Mouse (Mus musculus) intestine, postnatal 0 days (tissue): Measurements from ENCODE around the gene Timm44. TPM values are rescaled to one million over a fixed set of nuclear protein-coding genes. Genes with fewer than 3 reads are reported as not detected.

Source experiments
- ATAC-seq: fragments of 200-750 bp; cut with Nextera tagmentation; 2 replicates; pipeline ENCODE4 v1.8.0; 2017; ENCODE audit warnings: mild to moderate bottlenecking, moderate TSS enrichment, moderate library complexity
- H3K27ac ChIP-seq: fragments of 300-500 bp; sonication (generic); 2 replicates; pipeline ENCODE4 v1.5.1; 2014; ENCODE audit warnings: mild to moderate bottlenecking, low read depth, low read length, moderate library complexity
- H3K27me3 ChIP-seq: fragments of 300-500 bp; sonication (generic); replicated peaks from 2 replicates; pipeline ENCODE4 v1.6.1; 2014; ENCODE audit warnings: low read length, mixed read lengths; ENCODE audit not compliant: control insufficient read depth, insufficient read depth
- H3K36me3 ChIP-seq: fragments of 300-500 bp; sonication (generic); 2 replicates; pipeline ENCODE4 v1.6.1; 2014; ENCODE audit warnings: mild to moderate bottlenecking, moderate library complexity; ENCODE audit not compliant: control insufficient read depth, insufficient read depth
- H3K4me1 ChIP-seq: fragments of 300-500 bp; sonication (generic); replicated peaks from 2 replicates; pipeline ENCODE4 v1.6.1; 2014; ENCODE audit warnings: antibody characterized with exemption, low read length, mixed read lengths; ENCODE audit not compliant: control insufficient read depth, insufficient read depth
- H3K4me2 ChIP-seq: fragments of 300-500 bp; sonication (generic); replicated peaks from 2 replicates; pipeline ENCODE4 v1.6.1; 2014; ENCODE audit warnings: low read depth, mild to moderate bottlenecking, moderate library complexity
- H3K4me3 ChIP-seq: fragments of 300-500 bp; sonication (generic); 2 replicates; pipeline ENCODE4 v1.5.1; 2014; ENCODE audit warnings: low read depth, low read length
- H3K9ac ChIP-seq: fragments of 300-500 bp; sonication (generic); 2 replicates; pipeline ENCODE4 v1.6.1; 2014; ENCODE audit warnings: mild to moderate bottlenecking, low read depth, low read length
- H3K9me3 ChIP-seq: fragments of 300-500 bp; sonication (generic); 2 replicates; pipeline ENCODE4 v1.6.1; 2016; ENCODE audit warnings: mixed run types; ENCODE audit not compliant: control insufficient read depth
- CTCF ChIP-seq: sonication (generic); IDR thresholded peaks from 2 replicates; pipeline ENCODE4 v1.5.1; 2016; ENCODE audit warnings: low read depth, mild to moderate bottlenecking, control low read depth, antibody characterized with exemption, moderate library complexity
- WGBS: fragments of 180-500 bp; shearing (Covaris S2); extraction: QIAGEN DNeasy Blood & Tissue Kit; methylation state at CpG from one replicate; pipeline ENCODE4 v1.1.7; 2014; 5-methylcytosine and 5-hydroxymethylcytosine counted together
- polyA plus RNA-seq: library from polyadenylated mRNA; unstranded; fragments of >200 nt; fragmentation: Nextera tagmentation; extraction: Ambion mirVana; gene quantifications from 2 replicates; pipeline ENCODE4 v1.2.1, GENCODE M21; 2015

Timm44 gene
- polyA plus RNA-seq, 1 experiment from 2014 or later = 35.5 TPM

- 34% methylated on average over 8 of the region's 8 CpGs for WGBS
- Histone ChIP-seq H3K4me2 (peak overlapping the region; percentile 90), H3K9me3 (no peaks in the 10 kb centered on the region), H3K27me3 (no peaks in the 10 kb centered on the region), H3K36me3 (peaks cover 31% of the 10 kb centered on the region), H3K4me1 (no peaks in the 10 kb centered on the region), H3K27ac (peak overlapping the region; percentile 47), H3K9ac (0 out of 2 replicates have a peak overlapping the region, but pooled peaks have one; percentile 59), H3K4me3 (peak overlapping the region; percentile 92)
- TF ChIP-seq CTCF = no peak
- ATAC-seq = no peak
Observed at GRCm38 (mm10) chr8:4252116-4252760, 23.5 kb downstream of the Timm44 start.

- WGBS = 42% methylated on average over 26 of the region's 26 CpGs
- Histone ChIP-seq H3K27me3 (no peaks in the 10 kb centered on the region), H3K4me3 (no peak overlapping the region), H3K4me1 (no peaks in the 10 kb centered on the region), H3K27ac (no peak overlapping the region), H3K9me3 (no peaks in the 10 kb centered on the region), H3K9ac (no peak overlapping the region), H3K36me3 (peaks cover 41% of the 10 kb centered on the region), H3K4me2 (no peak overlapping the region)
- TF ChIP-seq CTCF = peak; percentile 91
- peak; percentile 20 for ATAC-seq
Observed at GRCm38 (mm10) chr8:4250306-4250970, 25.3 kb downstream of the Timm44 start.

- WGBS = 39% methylated on average over 28 of the region's 29 CpGs
- TF ChIP-seq CTCF = no peak
- no peaks in the 10 kb centered on the region for H3K4me1 ChIP-seq
- no peak overlapping the region for H3K4me3 ChIP-seq
- no peak overlapping the region for H3K9ac ChIP-seq
- H3K27me3 ChIP-seq = no peaks in the 10 kb centered on the region
- no peak overlapping the region for H3K27ac ChIP-seq
- peaks cover 43% of the 10 kb centered on the region for H3K36me3 ChIP-seq
- no peak for ATAC-seq
- no peaks in the 10 kb centered on the region for H3K9me3 ChIP-seq
- H3K4me2 ChIP-seq = no peak overlapping the region
Observed at GRCm38 (mm10) chr8:4249213-4249612, 26.5 kb downstream of the Timm44 start.

GRCm38 (mm10) chr8:4247951-4248540 lies 27.7 kb downstream of the Timm44 start, which contains the start of gene Tgfbr3l:
Tgfbr3l (plus strand) TSS chr8:4248214.
- H3K36me3 ChIP-seq = peaks cover 54% of the 10 kb centered on the region
- TF ChIP-seq CTCF = no peak
- no peaks in the 10 kb centered on the region for H3K4me1 ChIP-seq
- H3K9ac ChIP-seq = no peak within 1 kb of the TSS
- WGBS = 81% methylated on average over 15 of the region's 15 CpGs
- H3K4me2 ChIP-seq = no peak within 1 kb of the TSS
- no peaks in the 10 kb centered on the region for H3K9me3 ChIP-seq
- H3K4me3 ChIP-seq = no peak within 1 kb of the TSS
- H3K27me3 ChIP-seq = no peaks in the 10 kb centered on the region
- H3K27ac ChIP-seq = no peak within 1 kb of the TSS; the same call in 1 of the 2 replicates
- ATAC-seq = no peak

GRCm38 (mm10) chr8:4247241-4247640 lies 28.5 kb downstream of the Timm44 start:
- no peak overlapping the region for H3K9ac ChIP-seq
- peaks cover 60% of the 10 kb centered on the region for H3K36me3 ChIP-seq
- TF ChIP-seq CTCF = no peak
- no peaks in the 10 kb centered on the region for H3K27me3 ChIP-seq
- no peak overlapping the region; the same call in 1 of the 2 replicates for H3K27ac ChIP-seq
- WGBS = 82% methylated on average over 8 of the region's 8 CpGs
- H3K4me3 ChIP-seq = no peak overlapping the region
- H3K4me2 ChIP-seq = no peak overlapping the region
- no peaks in the 10 kb centered on the region for H3K4me1 ChIP-seq
- no peak for ATAC-seq
- H3K9me3 ChIP-seq = no peaks in the 10 kb centered on the region

- no peak overlapping the region for H3K27ac ChIP-seq
- H3K4me1 ChIP-seq = no peaks in the 10 kb centered on the region
- no peak for ATAC-seq
- H3K4me3 ChIP-seq = no peak overlapping the region
- H3K4me2 ChIP-seq = no peak overlapping the region
- no peak for TF ChIP-seq CTCF
- H3K27me3 ChIP-seq = no peaks in the 10 kb centered on the region
- WGBS = 88% methylated on average over 12 of the region's 13 CpGs
- no peaks in the 10 kb centered on the region for H3K9me3 ChIP-seq
- no peak overlapping the region; the same call in 1 of the 2 replicates for H3K9ac ChIP-seq
- peaks cover 60% of the 10 kb centered on the region for H3K36me3 ChIP-seq
Observed at GRCm38 (mm10) chr8:4245737-4246136, 30.0 kb downstream of the Timm44 start.
